Mouse (Mus musculus): ENCODE measurements around the gene Atg16l1. TPM values are rescaled to one million over a fixed set of nuclear protein-coding genes. Genes with fewer than 3 reads are reported as not detected.

Gene Atg16l1
- polyA plus RNA-seq (2015; fragmentation: Nextera tagmentation; extraction: Ambion mirVana), result 26.2 and 28.9 TPM in 2 replicates

DNA sequence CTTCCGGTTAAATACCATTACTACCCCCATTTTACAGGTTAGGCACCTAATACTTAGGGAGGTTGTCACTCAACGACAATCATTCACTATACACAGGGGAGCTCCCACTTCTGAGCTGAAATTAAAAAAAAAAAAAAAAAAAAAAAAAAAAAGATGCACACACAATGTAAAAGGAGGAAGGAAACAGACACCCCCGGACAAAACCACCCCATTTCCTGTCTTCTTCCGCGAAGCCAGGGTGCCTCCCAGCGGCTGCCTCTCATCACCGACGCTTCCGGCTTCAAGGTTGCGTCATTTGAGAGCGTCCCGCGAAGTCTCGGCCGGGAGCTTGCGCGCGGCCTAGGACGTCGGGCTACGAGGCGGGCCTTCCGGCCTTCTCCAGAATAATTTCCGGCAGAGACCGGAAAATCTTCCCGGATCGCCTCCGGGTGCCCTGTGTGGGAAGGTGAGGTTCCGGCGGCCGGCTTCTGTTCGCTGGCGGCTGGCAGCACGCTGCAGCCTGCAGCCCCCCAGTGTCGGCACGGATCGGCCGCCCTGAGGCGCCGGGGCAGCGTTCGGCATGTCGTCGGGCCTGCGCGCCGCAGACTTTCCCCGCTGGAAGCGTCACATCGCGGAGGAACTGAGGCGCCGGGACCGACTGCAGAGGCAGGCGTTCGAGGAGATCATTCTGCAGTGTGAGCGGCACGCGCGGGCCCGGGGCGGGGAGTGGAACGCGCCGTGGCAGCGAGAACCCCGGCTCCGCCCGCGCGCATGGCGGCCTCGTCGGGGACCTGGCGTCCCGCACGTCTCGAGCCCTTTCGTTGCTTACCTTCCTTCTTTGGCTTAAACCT, at the start of gene Atg16l1:
TSS of gene Atg16l1 (plus strand) at position 230 of the 830 bp plus-strand sequence.
- WGBS, result under 1% methylated on average over 79 of the region's 79 CpGs
- peak within 1 kb of the TSS; percentile 57 for H3K4me2 ChIP-seq
- H3K9me3 ChIP-seq, result no peaks in the 10 kb centered on the region
- H3K9ac ChIP-seq, result peak within 1 kb of the TSS; percentile 98
- H3K4me3 ChIP-seq, result peak within 1 kb of the TSS; percentile 99
- H3K36me3 ChIP-seq, result peaks cover 10% of the 10 kb centered on the region; the same call in 1 of the 2 replicates
- H3K27ac ChIP-seq, result peak within 1 kb of the TSS; percentile 85
- ATAC-seq (ENCODE audit: borderline replicate concordance, extremely low read depth, low FRiP score, low TSS enrichment), result peak; percentile 99
- H3K4me1 ChIP-seq, result peaks cover 14% of the 10 kb centered on the region
- no peaks in the 10 kb centered on the region for H3K27me3 ChIP-seq

DNA sequence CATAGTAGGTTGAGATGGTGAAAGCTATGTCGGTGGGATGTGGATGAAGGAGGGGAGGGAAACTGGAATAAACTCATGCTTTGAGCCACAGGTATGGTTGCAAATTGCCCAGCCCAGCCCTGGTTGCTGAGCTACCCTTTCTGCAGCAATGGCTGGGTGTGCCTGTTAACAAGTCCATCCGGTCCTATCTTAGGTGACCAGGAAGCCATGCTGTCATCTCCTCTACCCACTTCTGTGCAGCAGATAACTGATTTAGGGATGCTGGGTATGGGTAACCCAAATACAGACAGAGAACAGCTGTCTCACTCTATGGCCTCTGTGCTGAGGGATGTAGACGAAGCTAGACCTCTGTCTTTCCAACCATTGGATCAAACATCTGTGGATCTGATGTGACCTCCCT, 49.3 kb upstream of the Atg16l1 start:
- H3K4me1 ChIP-seq, result no peaks in the 10 kb centered on the region
- H3K4me3 ChIP-seq, result no peak overlapping the region
- no peak overlapping the region for H3K9ac ChIP-seq
- no peak overlapping the region for H3K27ac ChIP-seq
- no peak overlapping the region for H3K4me2 ChIP-seq
- no peak; the same call in 1 of the 2 replicates for ATAC-seq (ENCODE audit: borderline replicate concordance, extremely low read depth, low FRiP score, low TSS enrichment)
- no peaks in the 10 kb centered on the region for H3K36me3 ChIP-seq
- WGBS, result 83% methylated on average over 3 of the region's 3 CpGs
- H3K27me3 ChIP-seq, result no peaks in the 10 kb centered on the region
- no peaks in the 10 kb centered on the region for H3K9me3 ChIP-seq

DNA sequence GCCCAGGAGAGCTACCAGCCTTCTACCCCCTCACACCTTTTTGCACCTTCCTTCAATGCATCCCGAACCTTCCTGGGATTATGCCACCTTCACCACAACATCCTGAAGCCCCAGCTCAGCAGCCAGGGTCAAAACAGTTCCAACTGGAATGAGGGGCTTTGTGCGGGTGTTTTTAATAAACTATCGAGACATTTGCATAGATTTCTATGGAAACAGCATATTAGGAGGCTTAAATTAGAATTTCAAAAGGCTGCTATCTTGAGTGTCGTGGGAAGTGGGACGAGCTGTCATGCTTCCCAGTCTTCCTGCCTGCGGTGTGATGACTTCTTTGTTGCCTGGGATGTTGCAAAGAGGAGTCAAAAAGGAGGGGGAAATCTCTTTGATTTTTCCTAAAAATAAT, 46.6 kb upstream of the Atg16l1 start:
- H3K4me2 ChIP-seq, result no peak overlapping the region
- no peaks in the 10 kb centered on the region for H3K4me1 ChIP-seq
- H3K9me3 ChIP-seq, result no peaks in the 10 kb centered on the region
- no peak overlapping the region for H3K9ac ChIP-seq
- H3K27ac ChIP-seq, result no peak overlapping the region
- no peaks in the 10 kb centered on the region for H3K36me3 ChIP-seq
- no peak for ATAC-seq (ENCODE audit: borderline replicate concordance, extremely low read depth, low FRiP score, low TSS enrichment)
- H3K27me3 ChIP-seq, result no peaks in the 10 kb centered on the region
- 55% methylated on average over 6 of the region's 6 CpGs for WGBS
- no peak overlapping the region for H3K4me3 ChIP-seq

DNA sequence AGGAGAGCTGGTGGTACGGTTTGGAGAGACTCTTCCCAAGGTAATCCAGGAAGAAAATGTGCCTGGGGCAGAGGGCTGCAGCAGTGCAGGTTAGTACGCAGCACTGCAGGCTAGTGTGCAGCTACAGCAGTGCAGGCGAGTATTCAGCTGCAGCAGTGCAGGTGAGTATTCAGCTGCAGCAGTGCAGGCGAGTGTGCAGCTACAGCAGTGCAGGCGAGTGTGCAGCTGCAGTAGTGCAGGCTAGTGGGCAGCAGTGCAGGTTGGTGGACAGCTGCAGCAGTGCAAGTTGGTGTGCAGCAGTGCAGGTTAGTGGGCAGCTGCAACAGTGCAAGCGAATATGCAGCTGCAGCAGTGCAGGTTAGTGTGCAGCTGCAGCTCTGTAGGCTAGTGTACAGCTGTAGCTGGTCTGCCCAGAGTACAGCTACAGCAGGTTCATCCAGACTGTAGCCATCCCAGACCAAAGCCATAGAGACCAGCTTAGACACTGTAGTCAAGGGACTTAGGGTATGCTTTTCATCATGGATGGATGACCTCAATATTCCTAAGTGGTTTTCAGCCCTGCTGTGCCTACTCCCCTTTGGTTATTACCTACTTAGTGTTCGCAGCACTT, 45.9 kb upstream of the Atg16l1 start:
- no peaks in the 10 kb centered on the region for H3K4me1 ChIP-seq
- H3K36me3 ChIP-seq, result no peaks in the 10 kb centered on the region
- WGBS, result 71% methylated on average over 7 of the region's 7 CpGs
- no peak overlapping the region for H3K27ac ChIP-seq
- H3K9me3 ChIP-seq, result no peaks in the 10 kb centered on the region
- no peak overlapping the region for H3K4me3 ChIP-seq
- H3K27me3 ChIP-seq, result no peaks in the 10 kb centered on the region
- H3K9ac ChIP-seq, result no peak overlapping the region
- no peak overlapping the region for H3K4me2 ChIP-seq
- ATAC-seq (ENCODE audit: borderline replicate concordance, extremely low read depth, low FRiP score, low TSS enrichment), result no peak

DNA sequence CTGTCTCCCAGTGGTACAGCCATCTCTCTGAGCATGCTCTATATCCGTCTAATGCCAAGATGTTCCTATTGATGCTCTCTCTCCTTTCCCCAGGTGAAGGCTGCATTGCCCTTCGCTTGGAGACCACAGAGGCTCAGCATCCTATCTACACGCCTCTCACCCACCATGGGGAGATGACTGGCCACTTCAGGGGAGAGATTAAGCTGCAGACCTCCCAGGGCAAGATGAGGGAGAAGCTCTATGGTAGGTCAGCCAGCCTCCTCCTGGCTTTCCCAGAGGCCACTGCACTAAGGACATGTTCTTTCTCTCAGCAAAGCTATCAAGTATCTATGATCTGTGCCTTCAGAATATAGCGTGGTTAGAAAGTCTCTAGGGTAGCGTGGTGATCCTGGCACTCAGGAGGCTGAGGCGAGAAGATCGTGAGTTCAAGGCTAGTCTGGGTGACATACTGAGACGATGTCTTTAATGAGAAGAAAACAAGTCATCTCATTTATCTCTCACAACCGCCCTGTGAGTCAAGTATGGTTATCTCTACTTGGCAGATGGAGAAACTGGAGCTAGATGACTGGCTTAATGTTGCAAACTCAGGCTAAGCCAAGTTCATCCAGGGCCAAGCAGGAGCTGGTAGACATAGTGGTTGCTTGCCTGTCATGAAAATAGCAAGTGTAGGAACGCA, 43.6 kb upstream of the Atg16l1 start:
- Histone ChIP-seq H3K27ac (no peak overlapping the region), H3K4me1 (no peaks in the 10 kb centered on the region), H3K9ac (no peak overlapping the region), H3K9me3 (no peaks in the 10 kb centered on the region), H3K36me3 (no peaks in the 10 kb centered on the region), H3K4me3 (no peak overlapping the region), H3K4me2 (no peak overlapping the region), H3K27me3 (no peaks in the 10 kb centered on the region)
- ATAC-seq (ENCODE audit: borderline replicate concordance, extremely low read depth, low FRiP score, low TSS enrichment), result 0 out of 2 replicates have a peak, but pooled peaks have one; percentile 11
- WGBS, result 74% methylated on average over 10 of the region's 10 CpGs

DNA sequence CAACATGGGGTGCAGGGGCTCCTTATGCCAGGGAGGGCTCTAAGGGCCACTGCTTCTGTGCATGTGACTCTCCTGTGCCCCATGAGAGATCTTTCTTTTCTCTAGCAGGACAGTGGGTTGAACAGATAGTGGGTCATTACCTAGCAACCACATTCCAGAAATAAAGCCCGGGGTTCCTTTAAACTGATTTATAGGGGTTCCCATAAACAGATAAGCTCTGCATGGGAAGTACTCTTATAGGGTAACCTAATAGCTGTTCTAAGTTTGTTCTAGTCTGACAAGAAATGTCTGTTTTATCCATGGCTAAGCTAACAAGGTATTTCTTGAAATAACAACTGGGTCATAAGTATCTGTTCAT, 43.1 kb upstream of the Atg16l1 start:
- H3K36me3 ChIP-seq, result no peaks in the 10 kb centered on the region
- 79% methylated on average over 1 of the region's 1 CpGs for WGBS
- H3K27ac ChIP-seq, result no peak overlapping the region
- no peak for ATAC-seq (ENCODE audit: borderline replicate concordance, extremely low read depth, low FRiP score, low TSS enrichment)
- H3K27me3 ChIP-seq, result no peaks in the 10 kb centered on the region
- H3K4me2 ChIP-seq, result no peak overlapping the region
- H3K4me1 ChIP-seq, result no peaks in the 10 kb centered on the region
- no peaks in the 10 kb centered on the region for H3K9me3 ChIP-seq
- no peak overlapping the region for H3K9ac ChIP-seq
- no peak overlapping the region for H3K4me3 ChIP-seq

DNA sequence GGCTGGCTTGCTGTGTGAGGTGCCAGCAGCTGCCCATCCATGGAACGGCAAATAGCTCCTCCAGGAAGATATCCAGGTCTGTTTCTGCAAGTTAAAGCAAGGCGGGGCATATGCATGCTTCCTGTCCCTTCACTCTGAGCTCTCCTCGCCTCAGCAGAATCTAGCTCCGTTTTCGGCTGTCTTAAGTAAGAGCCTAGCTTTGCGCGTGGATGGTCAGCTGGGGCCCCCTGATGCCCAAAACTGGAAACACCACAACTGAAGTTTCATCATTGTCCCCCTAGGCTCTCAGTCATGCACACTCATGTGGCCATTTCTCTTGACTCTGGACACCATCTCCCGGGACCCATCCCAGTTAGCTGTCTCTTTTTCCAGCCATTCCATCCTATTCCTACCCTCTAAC, 34.3 kb upstream of the Atg16l1 start:
- Histone ChIP-seq H3K36me3 (no peaks in the 10 kb centered on the region), H3K4me1 (no peaks in the 10 kb centered on the region), H3K4me2 (no peak overlapping the region), H3K9ac (no peak overlapping the region), H3K27me3 (no peaks in the 10 kb centered on the region), H3K4me3 (no peak overlapping the region), H3K9me3 (no peaks in the 10 kb centered on the region), H3K27ac (no peak overlapping the region)
- 0 out of 2 replicates have a peak, but pooled peaks have one; percentile 23 for ATAC-seq (ENCODE audit: borderline replicate concordance, extremely low read depth, low FRiP score, low TSS enrichment)
- 24% methylated on average over 8 of the region's 8 CpGs for WGBS

DNA sequence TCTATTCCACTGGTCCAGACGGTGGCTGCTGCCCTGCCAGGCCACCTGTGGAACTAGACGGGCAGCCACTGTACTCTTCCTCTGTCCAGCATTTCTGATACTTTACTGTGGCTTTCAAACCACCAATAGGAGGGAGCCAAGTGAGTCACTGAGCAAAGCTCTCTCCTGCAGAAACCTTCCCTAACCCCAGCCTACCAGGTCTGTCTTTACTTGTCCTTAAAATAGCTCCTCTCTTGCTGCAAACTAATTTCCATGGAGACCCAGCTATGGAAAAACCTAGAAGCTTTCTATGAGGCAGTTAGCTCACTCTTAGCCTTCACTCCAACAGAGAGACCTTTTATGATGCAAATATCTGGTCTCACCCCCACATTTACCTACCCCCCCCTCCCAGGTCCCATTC, 33.6 kb upstream of the Atg16l1 start:
- no peak overlapping the region for H3K27ac ChIP-seq
- 35% methylated on average over 2 of the region's 2 CpGs for WGBS

DNA sequence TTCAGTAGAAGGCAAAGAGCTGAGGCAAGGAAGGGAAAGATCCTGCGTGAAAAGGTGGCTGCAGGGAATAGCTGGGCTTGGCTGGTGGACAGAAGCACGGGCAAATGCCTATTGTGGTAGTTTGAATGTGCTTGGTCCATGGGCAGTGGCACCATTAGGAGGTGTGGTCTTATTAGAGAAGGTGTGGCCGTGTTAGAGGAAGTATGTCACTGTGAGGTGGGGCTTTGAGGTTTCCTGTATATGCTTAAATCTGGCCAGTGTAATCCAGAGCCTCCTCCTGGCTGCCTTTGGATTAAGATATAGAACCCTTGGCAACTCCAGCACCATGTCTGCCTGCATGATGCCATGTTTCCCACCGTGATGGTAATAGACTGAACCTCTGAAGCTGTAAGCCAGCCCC, 32.3 kb upstream of the Atg16l1 start:
- no peak for ATAC-seq (ENCODE audit: borderline replicate concordance, extremely low read depth, low FRiP score, low TSS enrichment)
- H3K4me2 ChIP-seq, result no peak overlapping the region
- H3K9me3 ChIP-seq, result no peaks in the 10 kb centered on the region
- 66% methylated on average over 4 of the region's 4 CpGs for WGBS
- H3K36me3 ChIP-seq, result no peaks in the 10 kb centered on the region
- no peak overlapping the region for H3K27ac ChIP-seq
- no peak overlapping the region for H3K4me3 ChIP-seq
- H3K4me1 ChIP-seq, result no peaks in the 10 kb centered on the region
- H3K27me3 ChIP-seq, result no peaks in the 10 kb centered on the region
- H3K9ac ChIP-seq, result no peak overlapping the region

More for the DNA sequence above, 33.6 kb upstream of the Atg16l1 start:
- Histone ChIP-seq H3K27me3 (no peaks in the 10 kb centered on the region), H3K4me3 (no peak overlapping the region), H3K36me3 (no peaks in the 10 kb centered on the region), H3K4me1 (no peaks in the 10 kb centered on the region), H3K4me2 (no peak overlapping the region), H3K9me3 (no peaks in the 10 kb centered on the region), H3K9ac (no peak overlapping the region)
- ATAC-seq (ENCODE audit: borderline replicate concordance, extremely low read depth, low FRiP score, low TSS enrichment), result no peak

DNA sequence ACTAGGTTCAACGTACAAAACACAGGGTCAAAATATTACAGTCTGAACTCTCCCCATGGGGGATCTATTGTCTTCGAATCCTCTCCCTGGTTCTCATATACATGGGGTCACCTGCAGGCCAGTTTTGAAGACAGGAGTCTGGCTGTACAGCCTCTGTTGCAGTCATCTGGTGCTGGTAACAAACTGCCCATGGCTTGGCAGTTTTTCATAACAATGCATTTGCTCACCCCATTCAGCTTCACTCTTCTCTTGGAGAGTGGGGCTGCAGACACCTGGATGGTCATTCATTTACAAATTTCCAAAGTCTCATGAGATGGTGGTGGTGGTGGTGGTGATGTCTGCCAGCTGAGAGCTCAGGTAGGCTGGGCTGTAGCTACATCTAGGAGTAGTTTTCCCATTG, 26.6 kb upstream of the Atg16l1 start:
- Histone ChIP-seq H3K9me3 (no peaks in the 10 kb centered on the region), H3K36me3 (no peaks in the 10 kb centered on the region), H3K4me2 (no peak overlapping the region), H3K4me3 (no peak overlapping the region), H3K4me1 (no peaks in the 10 kb centered on the region), H3K27me3 (no peaks in the 10 kb centered on the region), H3K9ac (no peak overlapping the region), H3K27ac (no peak overlapping the region)
- 64% methylated on average over 2 of the region's 2 CpGs for WGBS
- no peak for ATAC-seq (ENCODE audit: borderline replicate concordance, extremely low read depth, low FRiP score, low TSS enrichment)

DNA sequence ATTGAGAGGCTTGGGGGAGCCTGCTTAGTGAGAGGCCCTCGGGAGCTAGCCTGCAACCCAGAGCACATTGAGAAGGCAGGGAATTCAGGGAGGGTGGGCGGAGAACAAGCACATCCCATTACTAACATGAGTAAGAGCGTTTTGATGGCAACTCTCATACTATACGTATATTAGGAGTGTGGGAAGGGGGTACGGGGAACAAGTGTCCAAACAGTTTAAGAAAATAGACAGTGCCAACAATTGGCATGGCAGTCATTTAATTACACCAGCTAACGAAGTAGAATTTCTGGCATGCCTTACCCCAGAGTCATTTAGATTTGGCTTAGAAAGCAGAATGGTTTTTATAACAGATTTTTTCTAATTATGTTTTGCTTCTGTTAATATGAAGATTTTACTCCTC, 25.8 kb upstream of the Atg16l1 start:
- no peaks in the 10 kb centered on the region for H3K36me3 ChIP-seq
- no peaks in the 10 kb centered on the region for H3K9me3 ChIP-seq
- H3K4me1 ChIP-seq, result no peaks in the 10 kb centered on the region
- no peak overlapping the region for H3K27ac ChIP-seq
- H3K9ac ChIP-seq, result no peak overlapping the region
- no peaks in the 10 kb centered on the region for H3K27me3 ChIP-seq
- no peak overlapping the region for H3K4me2 ChIP-seq
- 74% methylated on average over 6 of the region's 6 CpGs for WGBS
- no peak for ATAC-seq (ENCODE audit: borderline replicate concordance, extremely low read depth, low FRiP score, low TSS enrichment)
- no peak overlapping the region for H3K4me3 ChIP-seq

DNA sequence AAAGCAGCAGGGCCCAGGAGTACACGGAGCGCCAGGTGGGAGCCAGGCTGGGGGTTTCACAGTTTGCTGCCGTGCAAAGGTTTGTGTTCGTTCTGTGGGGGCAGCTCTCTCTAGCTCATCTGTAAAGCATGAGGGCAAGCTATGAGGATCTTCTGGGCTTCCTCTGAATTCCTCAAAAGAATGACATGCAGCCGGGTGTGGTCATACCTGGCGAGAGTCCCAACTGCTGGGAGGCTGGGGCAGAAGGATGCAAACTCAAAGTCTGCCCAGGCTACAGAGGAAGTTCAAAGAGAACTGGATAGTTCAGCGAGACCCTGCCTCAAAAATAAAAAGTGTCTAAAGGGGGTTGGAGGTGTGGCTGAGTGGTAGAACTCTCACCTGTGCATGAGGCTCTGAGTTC, 25.4 kb upstream of the Atg16l1 start:
- no peak for ATAC-seq (ENCODE audit: borderline replicate concordance, extremely low read depth, low FRiP score, low TSS enrichment)
- H3K4me3 ChIP-seq, result no peak overlapping the region
- H3K4me1 ChIP-seq, result no peaks in the 10 kb centered on the region
- no peaks in the 10 kb centered on the region for H3K36me3 ChIP-seq
- no peak overlapping the region for H3K4me2 ChIP-seq
- H3K9ac ChIP-seq, result no peak overlapping the region
- H3K27ac ChIP-seq, result no peak overlapping the region
- no peaks in the 10 kb centered on the region for H3K9me3 ChIP-seq
- no peaks in the 10 kb centered on the region for H3K27me3 ChIP-seq
- 80% methylated on average over 7 of the region's 7 CpGs for WGBS

Data from lung, embryonic 15.5 days (tissue).